Mouse (Mus musculus) urinary bladder, postnatal 36 days (tissue): ENCODE results near the gene Zfp462.
A peak's percentile ranks its signal among the peaks of the same experiment; 100 is the strongest.
"Not testable (repeated sequence)": the region's sequence is repeated elsewhere in the genome, so short reads cannot be mapped to it uniquely, and the experiment has no call there.

Experiments used
- DNase-seq, 2 experiments: peaks; one replicate each; pipeline ENCODE4 v3.0.0; 2022; ENCODE audit warnings: low spot score in 2 of 2, mixed read lengths in 1 of 2

Gene Zfp462

DNA sequence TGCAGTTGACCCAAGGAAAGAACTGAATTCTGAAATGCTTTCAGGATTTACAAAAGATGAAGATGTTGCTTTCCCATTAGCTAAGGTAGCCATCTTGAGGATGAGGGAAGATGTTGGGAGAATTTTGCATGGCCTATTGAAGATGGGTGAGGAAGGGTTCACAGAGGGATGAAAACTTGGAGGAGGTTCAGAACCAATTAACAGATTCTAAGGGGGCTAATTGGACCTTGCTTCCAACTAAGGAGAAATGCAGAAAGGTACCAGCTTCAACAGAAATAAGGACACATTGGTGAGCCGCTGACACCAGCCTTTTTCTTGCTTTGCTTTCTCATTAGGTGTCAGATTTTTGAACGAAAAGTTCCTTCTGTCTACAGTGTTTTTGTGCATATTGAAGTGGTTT lies 6.0 kb downstream of the Zfp462 start:
- no peak for DNase-seq

DNA sequence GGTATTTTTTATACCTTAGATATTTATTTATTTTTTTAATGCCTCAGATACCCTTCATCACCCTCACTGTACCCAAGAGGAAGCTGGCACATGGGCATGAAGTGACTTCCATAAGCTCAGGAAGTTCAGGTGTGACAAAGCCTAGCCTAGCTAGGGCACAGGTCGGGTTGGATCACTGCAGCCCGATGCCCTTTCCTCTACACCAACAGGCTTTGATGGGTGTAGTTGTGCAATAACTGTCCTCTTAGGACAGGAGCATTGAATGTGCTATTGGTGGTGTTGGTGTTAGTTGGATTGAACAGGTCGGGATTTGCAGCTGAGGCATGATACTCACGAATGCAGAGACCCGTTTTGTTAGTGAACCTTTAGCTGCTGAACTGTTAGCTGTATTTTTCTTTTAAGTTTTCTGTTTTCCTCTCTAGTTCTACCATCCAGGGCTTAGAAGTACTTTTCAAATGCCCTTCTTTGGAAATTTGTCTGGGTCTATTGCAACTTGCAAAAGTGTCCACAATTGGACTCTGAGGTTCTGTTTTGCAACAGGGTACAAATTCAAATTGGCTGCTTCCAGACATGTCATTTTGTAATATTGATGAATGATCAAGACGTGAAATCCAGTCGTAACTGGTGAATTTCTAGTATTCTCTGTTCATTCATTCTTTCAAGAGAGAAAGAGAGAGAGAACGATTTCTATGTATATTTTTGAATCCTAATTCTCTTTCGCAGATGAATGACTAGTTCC lies 9.0 kb downstream of the Zfp462 start:
- no peak for DNase-seq

DNA sequence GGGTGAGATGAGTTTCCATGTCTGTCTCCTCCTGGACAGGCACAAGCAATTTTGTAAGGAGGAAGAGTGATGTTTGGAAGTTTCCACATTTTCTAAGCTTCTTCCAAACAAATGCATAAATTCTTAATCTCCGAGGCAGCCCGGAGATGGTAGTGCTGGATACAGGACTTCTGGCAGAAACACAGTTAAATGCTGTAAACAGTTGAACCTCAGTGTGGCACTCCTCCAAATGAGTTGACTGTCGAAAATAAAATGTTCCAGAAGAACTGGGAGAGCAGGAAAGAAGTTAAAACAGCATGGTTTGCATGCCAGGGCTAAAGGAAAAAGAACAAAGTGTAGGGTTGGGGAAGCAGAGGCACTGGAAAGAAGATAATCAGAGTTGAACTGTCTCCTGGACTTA lies 9.6 kb downstream of the Zfp462 start:
- DNase-seq: no peak

DNA sequence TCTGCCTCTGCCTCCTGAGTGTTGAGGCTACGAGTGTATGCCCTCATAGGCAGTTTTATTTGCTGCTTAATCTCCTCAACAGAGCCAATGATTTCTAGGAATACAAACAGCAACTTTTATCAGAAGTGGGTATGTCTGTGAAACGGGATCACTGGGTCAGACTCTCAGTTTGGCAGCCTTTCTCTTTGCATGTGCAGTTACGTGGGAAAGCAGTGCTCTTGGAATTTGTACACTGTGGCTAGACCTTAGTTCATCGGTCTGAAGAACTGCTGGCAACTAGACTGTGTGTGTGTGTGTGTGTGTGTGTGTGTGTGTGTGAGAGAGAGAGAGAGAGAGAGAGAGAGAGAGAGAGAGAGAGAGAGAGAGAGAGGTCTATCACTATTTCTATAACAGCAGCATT lies 15.9 kb downstream of the Zfp462 start:
- no peak for DNase-seq

DNA sequence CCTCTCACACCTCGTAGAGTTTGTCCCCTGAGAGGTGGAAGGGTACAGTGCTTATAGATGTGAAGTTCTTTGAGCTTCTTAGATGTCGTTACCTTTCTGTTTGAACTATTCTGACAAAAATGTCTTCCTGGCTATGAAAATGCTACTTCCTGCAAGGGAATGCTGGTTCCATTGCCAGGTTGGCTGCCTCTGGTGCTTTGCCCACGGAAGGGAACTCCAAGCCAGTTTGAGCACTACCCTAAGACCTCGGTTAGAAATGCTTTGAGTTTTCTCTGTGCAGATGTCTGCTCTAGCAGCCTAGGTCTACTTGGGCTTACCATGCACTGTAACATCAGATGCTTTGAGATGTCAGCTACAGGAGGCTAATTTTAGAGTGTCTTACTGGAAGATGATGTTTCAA lies 17.3 kb downstream of the Zfp462 start:
- DNase-seq: no peak

DNA sequence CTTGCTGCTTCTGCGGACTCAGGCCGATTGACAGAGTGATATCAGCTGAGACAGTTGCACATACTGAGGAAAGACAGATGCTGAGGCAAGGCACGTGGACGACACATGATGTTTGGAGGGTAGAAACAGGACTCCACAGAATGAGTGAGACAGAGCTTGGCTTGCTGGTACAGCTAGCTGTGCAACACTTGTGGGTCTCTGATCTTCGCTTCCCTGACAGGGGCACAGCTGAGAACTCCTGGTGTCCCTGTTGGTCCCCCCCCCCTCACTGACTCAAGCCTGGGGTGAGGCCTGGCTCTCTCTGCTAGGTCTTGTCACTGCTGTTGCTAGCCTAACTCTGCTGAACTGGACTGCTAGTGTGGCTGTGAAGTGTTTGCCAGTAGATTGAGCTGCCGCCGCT lies 18.7 kb downstream of the Zfp462 start:
- no peak for DNase-seq

DNA sequence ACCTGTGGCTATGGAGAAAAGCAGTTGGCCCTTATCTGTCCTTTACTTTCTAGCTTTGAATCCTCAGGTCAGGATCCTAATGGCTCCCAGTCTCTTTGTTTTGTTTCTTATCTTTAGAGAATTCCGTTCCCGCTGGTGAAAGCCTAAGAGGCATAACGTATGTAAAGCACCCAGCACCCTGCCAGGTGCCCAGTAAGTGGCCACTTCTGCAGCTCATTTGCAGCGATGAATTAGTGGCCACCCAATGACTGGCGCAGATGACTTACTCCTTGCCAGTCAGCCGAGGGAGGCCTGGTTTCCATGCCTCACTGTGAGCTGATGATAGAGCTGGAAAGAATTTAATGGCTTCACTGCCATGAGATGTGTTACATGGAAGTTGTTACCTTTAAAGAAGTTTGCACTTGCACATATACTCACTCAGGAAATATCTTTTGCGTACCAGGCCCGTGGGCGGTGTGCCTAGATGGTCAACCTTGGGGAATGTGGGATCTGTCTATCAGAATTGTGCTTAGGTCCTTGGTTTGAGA lies 20.4 kb downstream of the Zfp462 start:
- no peak for DNase-seq

DNA sequence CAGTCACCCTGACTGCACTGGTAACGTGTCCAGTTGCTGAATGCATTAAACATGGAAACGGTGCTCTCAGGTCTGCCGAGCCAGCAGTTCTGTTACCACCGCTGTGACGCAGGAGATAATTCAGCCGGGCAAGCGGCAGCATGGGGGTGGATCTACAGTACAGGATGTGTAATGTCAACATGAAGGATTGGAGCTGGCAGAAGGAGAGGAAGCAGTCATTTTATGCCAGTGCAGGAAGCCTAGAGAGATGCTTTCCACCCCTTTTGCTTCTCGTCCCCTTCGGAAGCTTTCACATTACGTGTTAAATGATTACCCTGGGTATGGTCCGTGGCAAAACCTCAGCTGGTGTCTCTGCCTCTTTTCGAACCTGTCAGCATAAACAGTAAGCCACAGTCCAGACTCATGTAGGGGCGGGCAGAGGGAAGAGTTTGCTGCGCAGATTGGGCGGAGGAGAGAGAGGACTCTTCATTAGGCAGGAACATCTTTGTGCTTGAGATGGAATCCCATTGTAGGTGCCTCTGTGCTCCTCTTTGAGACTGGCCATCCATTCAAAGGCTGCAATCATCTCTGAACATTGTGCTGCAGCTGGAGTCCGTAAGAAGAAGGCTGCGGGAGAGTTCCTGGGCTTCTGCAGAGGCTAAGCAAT lies 21.4 kb downstream of the Zfp462 start:
- peak; percentile 42 to 44 for DNase-seq

DNA sequence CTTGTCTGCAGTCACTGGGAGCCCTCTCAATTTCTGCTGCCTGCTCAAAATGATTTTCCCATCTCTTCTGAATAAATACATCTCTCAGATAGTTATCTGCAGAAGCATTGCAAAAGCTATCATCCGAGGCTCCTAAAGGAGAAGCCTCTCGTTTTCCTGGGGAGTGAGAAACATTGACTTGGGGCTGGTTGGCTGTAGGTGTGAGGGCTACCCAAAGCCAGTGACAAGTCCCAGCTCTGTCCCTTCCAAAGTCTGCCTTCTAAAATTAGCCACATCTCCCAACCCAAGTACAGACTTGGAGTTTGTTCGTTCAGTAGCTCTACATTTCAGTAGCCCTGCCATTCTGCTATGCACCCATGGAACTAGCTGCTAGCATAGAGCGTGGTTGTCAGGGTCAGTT lies 22.3 kb downstream of the Zfp462 start:
- no peak for DNase-seq

DNA sequence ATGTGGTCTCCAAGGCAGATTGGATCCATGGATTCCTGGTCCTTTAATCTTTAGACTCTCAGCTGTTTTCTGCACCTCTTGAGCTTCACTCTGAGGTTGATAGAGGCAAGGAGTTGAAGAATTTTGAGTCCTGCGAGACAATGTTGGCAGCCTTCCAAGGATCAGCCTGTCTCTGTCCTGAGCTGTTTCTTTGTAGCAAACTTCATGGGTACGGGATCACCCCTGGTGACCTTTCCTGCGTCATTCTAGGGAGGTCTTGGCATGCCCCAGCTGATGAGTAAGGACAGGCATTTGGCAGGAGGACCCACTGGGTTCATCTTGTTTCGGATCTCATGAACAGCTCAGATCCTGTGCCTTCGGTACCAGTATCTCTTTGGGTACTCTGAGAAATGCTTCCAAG lies 22.9 kb downstream of the Zfp462 start:
- no peak for DNase-seq

DNA sequence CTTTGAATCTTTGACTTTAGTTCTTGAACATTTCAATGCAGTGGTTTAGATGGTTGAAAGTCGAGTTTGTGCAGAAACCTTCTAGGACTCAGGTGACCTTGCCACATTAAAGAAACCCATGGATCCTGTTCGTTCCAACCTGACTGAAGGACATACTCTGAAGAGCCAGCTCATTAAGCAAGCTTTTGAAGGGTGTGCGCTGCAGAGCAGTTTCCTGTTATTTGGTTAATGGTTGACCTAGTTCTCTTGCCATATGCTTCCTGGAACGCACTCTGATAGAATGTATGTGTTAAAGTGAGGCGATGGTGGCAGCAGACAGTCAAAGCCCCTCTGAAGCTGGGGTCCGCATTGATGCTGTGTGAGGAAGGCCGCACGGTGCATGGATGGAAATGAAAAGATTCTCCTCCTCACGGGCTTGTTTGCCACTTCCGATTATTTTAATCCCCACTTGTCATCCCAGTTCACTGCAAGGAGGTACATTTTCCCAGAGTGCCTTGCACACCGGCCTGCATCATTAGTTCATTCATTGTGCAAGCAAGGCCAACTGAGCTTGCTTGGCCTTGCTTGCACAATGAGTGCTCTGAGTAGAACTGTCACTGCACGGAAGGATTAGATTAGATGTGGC lies 24.9 kb downstream of the Zfp462 start:
- no peak for DNase-seq

DNA sequence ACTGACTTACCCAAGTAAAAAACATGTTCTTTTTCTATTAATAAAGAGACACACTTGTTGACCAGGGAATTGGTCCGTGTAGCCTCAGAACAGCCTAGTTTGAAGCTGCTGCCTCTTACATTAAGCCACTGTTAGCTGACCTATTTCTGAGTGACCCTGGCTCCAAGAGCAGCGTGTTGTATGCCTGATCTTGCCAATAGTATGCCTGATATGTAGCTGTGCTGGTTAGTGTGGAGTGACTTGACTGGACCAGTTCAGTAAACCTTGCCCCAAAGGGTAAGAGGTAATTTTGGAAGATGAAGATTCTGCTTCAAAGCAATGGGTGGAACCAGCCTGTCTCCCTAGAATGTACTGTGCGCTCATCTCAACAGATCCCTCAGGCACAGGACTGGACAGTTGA lies 26.5 kb downstream of the Zfp462 start:
- DNase-seq: no peak

DNA sequence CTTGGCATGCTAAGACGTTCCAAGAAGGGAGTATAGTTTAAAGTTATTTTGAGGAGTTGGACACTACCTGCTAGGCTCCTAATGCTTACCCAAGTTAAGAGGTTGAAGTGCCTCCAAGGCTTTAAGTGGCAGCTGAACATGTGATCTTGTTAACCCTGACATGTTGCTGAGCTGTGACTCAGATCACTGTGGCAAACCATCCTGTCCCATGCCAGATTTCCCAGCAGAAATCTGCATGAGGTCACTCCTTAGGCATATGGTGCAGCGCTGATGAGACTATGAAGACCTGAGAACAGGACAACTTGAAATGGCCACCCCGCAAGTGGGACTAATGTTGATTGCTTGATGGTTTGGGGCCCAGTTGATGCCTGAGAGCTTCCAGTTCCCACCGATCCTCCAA lies 27.2 kb downstream of the Zfp462 start:
- DNase-seq: no peak

DNA sequence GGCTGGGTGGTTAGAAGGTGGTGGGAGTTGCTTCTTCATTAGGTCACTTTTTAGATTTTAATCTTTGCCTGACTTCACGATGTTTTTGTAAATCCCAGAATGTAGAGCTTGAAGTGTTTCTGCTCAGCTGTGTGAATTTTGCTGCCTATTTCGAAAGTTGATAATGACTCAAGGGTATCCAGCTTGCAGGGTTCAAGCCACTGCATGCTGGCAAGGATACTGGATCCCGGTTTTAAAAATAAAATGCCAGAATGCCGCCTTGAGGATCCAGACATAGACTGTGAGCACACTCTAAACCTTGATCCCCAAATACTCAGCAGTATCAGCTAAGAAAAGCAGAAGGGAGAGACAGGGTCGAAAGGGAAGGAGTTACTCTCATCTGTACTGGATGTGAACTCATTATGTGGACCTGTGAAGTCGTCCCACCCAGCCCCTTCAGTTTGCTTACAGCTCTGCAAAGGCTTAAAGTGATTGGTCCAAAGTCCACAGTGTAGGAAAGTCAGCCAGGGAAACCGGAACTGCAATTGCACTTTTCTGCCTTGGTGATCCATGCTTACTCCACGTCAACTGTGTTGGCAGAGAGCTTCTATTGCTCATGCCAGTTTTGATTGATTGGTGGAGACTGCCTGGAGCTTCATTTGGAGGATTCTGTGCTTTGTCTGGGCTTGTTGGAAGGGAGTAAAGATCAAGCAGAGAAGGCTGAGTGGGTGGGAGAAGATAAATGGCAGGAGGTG lies 28.1 kb downstream of the Zfp462 start:
- no peak for DNase-seq

DNA sequence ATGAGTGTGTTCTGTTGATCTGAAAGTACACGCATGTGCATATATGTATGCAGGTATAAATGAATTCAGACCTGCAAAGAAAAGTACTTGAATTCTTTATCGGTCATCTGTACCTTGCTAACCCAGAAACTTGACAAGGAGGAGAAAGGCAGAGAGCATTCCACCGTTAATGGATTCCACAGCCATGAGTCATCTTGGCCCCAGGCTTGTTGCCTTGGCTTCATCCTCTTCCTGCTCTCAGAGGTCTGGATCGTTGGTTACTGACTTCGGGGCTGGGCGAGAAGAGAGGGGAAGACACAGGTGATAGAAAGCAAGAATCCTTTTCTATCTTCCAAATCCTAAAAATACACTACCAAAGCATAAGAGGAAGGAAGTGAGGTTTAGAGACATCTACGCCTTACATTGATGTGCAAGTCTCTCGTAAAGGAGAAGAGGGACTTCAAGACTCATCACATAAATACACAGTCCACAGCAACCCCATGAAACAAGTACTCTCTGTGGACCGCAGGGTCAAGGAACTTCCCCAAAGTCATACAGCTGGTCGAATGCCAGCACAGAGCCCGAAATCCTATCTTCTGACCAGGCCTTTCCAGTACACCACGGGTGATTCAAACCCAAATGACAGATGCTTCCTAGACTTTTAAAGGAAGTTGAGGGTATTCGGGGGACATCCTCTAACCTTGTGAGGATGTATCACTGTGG lies 35.1 kb downstream of the Zfp462 start:
- DNase-seq: peak; percentile 49 to 70

DNA sequence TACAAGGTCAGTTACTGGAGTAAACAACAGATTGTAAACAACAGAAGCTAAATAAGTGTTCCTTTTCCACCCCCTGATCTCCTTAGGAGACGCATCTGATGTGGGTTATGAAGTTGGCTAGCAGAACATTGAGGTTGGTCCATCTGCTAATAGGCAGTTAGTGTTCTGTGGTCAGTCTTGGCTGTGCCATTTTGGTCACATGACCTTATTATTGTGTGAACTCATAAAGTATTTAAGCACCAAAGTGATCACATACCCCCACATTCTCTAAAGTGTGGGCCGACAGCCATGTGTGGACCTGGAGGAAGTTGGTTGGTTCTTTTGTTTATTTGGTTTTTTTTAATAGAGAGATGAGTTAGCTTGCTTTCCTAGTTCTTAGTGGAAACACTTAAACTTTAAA lies 39.7 kb downstream of the Zfp462 start:
- no peak for DNase-seq

DNA sequence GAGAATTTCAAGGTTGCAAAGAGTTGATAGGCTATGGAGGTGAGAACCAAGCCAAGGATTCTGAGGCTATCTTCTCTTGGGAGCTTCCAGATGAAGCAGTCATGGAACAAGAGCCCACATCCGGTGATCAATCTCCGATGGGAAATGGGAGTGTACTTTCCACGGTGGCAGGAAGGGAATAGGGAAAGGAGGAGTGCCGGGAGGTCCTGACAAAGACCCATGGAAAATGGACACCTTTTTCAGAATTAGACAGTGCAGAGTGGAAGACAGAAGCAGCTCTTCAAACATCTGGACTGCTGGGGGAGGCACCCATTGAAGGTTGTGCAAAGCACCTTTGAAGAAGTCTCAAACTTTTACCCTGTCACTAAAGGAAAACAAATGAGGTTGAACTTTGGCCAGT lies 41.8 kb downstream of the Zfp462 start:
- no peak for DNase-seq

DNA sequence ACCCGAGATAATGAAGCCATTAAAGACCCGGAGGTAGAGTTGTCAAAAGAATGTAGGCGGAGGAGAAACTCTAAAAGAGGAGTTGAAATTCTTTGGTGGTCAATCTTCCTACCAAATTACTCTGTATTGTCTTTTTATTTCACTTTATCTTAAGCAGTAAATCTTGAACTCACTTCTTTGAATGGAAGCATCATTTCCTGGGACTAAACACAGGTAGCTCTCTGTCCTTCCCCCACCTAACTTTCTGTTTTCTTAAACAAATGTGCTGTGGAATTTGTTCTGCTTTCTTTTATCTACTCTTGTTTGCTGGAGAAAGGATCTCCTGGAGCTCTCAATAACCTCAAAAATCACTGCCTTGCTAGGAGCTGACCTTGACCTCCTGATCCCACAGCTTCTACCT lies 42.4 kb downstream of the Zfp462 start:
- no peak for DNase-seq

DNA sequence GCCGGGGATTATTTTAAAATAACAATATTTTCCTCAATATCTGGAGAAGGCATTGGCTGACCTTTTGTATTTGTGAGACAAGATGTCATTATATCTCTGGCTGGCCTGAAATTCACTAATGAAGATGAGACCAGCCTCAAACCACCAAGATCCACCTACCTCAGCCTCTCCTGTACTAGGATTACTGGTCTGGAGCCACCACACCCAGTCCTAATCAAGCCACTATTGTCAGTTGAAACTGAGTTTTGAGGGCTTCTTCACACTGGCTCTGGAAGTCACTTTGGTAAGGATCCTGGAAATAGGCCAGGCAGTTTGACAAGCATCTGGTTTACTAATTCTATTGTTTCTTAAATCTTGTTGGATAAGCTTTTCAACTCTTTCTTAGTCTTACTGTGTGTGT lies 43.1 kb downstream of the Zfp462 start:
- DNase-seq: no peak

DNA sequence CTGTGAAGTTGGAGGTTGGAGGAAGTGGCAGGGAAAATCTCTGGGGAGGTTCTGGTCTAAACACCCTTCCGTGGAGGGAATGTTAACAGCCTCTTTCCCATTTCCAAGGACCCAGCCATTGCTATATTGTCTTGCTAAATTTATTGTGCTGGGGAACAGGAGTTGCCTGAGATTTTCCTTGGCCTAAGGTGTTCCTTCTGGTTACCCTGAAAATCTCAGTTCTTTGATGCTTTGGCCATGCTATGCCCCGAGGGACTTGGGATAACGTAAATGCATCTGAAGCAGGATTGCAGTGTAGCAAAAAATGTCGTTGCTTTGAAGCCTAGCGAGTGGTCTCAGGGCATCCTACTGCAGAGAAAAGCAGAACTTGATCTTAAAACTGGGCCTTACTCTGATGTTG lies 47.1 kb downstream of the Zfp462 start:
- no peak for DNase-seq

DNA sequence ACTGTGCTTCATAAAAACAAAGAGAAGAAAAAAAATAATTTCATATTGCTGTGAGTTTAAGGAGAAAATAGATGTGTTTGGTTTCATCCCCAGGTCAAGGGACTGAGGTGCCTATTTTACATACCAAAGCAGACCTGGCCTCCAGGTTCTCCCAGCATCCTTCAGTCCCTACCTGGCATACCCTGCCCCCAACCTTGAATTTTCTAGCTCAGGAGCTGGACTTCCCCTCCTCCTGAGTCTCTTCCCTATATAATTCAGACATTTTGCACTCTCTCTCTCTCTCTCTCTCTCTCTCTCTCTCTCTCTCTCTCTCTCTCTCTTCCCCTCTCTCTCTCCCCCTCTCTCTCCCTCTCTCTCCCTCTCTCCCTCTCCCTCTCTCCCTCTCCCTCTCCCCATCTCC lies 48.2 kb downstream of the Zfp462 start:
- DNase-seq: not testable (repeated sequence)

DNA sequence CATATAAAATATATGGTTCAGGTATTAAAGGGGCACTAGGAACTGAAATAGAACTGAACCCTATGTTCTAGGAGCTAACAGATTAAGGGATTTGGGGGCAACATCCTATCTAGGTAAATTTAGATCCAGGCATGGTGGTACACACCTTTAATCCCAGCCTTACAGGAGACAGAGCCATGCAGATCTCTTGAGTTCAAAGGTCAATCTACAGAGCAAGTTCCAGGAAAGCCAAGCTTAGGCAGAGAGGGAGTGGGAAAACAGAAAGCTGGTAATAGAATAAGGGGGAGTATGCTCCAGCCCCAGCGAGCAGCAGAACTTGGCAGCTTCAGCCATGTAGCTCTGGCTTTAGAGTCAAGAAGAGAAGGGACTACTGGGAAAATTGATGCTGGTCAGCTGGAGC lies 50.4 kb downstream of the Zfp462 start:
- no peak for DNase-seq
